Mouse (Mus musculus) central nervous system, embryonic 11.5 days (tissue): ENCODE data around the gene Olfr811. TPM values are rescaled to one million over a fixed set of nuclear protein-coding genes. Genes with fewer than 3 reads are reported as not detected.

Experiments used
- polyA plus RNA-seq: library from polyadenylated mRNA; depleted of rRNA; stranded (reverse); fragments of >200 nt; gene quantifications from 2 replicates; pipeline ENCODE4 v1.2.3, GENCODE M21; 2012; rRNA removed

The Olfr811 gene
- not detected in 2 replicates for polyA plus RNA-seq

GRCm38 (mm10) chr10:129804296-129804695 lies at the start of gene Olfr811:
Gene Olfr811 (minus strand): TSS chr10:129804396.

GRCm38 (mm10) chr10:129845994-129846393 lies 41.8 kb upstream of the Olfr811 start, which contains the start of gene Olfr812:
Gene Olfr812 (minus strand): TSS chr10:129846094.

GRCm38 (mm10) chr10:129794817-129795216 lies 9.4 kb downstream of the Olfr811 start, which contains the start of gene Olfr810:
Gene Olfr810 (minus strand): TSS chr10:129794917.

GRCm38 (mm10) chr10:129774338-129774737 lies 29.9 kb downstream of the Olfr811 start, which contains the start of gene Olfr809:
Gene Olfr809 (plus strand): TSS chr10:129774638.

GRCm38 (mm10) chr10:129765182-129765581 lies 39.0 kb downstream of the Olfr811 start, which contains the start of gene Olfr808:
Gene Olfr808 (plus strand): TSS chr10:129765482.

GRCm38 (mm10) chr10:129757693-129758092 lies 46.5 kb downstream of the Olfr811 start, which contains the start of gene Olfr807:
Gene Olfr807 (minus strand): TSS chr10:129757793.

Other genes starting within 250 kb of the Olfr811 start
- gene Olfr794, start 236.7 kb downstream of the Olfr811 start, polyA plus RNA-seq: not detected in 2 replicates
- not detected in 2 replicates for gene Olfr796, start 191.8 kb downstream of the Olfr811 start, polyA plus RNA-seq
- not detected in 2 replicates for gene Olfr798, start 176.5 kb downstream of the Olfr811 start, polyA plus RNA-seq
- gene Olfr799, start 166.9 kb downstream of the Olfr811 start, polyA plus RNA-seq: not detected in 2 replicates
- not detected in 2 replicates for gene Olfr800, start 146.7 kb downstream of the Olfr811 start, polyA plus RNA-seq
- not detected in 2 replicates for gene Olfr801, start 130.5 kb downstream of the Olfr811 start, polyA plus RNA-seq
- gene Olfr802, start 116.2 kb downstream of the Olfr811 start, polyA plus RNA-seq: not detected in 2 replicates
- not detected in 2 replicates for gene Olfr803, start 110.1 kb downstream of the Olfr811 start, polyA plus RNA-seq
- gene Olfr804, start 101.2 kb downstream of the Olfr811 start, polyA plus RNA-seq: not detected in 2 replicates
- not detected in 2 replicates for gene Olfr805, start 75.0 kb downstream of the Olfr811 start, polyA plus RNA-seq
- gene Olfr806, start 62.5 kb downstream of the Olfr811 start, polyA plus RNA-seq: not detected in 2 replicates
- not detected in 2 replicates for gene Olfr807, start 46.6 kb downstream of the Olfr811 start, polyA plus RNA-seq
- gene Olfr808, start 38.9 kb downstream of the Olfr811 start, polyA plus RNA-seq: not detected in 2 replicates
- gene Olfr809, start 29.8 kb downstream of the Olfr811 start, polyA plus RNA-seq: not detected in 2 replicates
- not detected in 2 replicates for gene Olfr810, start 9.5 kb downstream of the Olfr811 start, polyA plus RNA-seq
- gene Olfr812, start 41.7 kb upstream of the Olfr811 start, polyA plus RNA-seq: not detected in 2 replicates
- not detected in 2 replicates for gene Olfr813, start 51.0 kb upstream of the Olfr811 start, polyA plus RNA-seq
- gene Olfr814, start 75.5 kb upstream of the Olfr811 start, polyA plus RNA-seq: not detected in 2 replicates
- gene Olfr815, start 101.5 kb upstream of the Olfr811 start, polyA plus RNA-seq: not detected in 2 replicates
- gene Olfr816, start 111.2 kb upstream of the Olfr811 start, polyA plus RNA-seq: not detected in 2 replicates
- gene Olfr818, start 144.7 kb upstream of the Olfr811 start, polyA plus RNA-seq: not detected in 2 replicates
- gene Olfr819, start 162.9 kb upstream of the Olfr811 start, polyA plus RNA-seq: not detected in 2 replicates
- gene Olfr247, start 171.7 kb upstream of the Olfr811 start, polyA plus RNA-seq: not detected in 2 replicates
- gene Gm10310, start 180.7 kb upstream of the Olfr811 start, polyA plus RNA-seq: not detected in 2 replicates
- gene Olfr820, start 208.2 kb upstream of the Olfr811 start, polyA plus RNA-seq: not detected in 2 replicates
- gene Olfr821, start 226.0 kb upstream of the Olfr811 start, polyA plus RNA-seq: not detected in 2 replicates